Mouse (Mus musculus) MEL-GATA-1-ER (cell line): ENCODE results near the gene Clasp1.

ENCODE experiments used
- DNase-seq: peaks from one replicate; pipeline ENCODE4 v3.0.0-alpha.2; 2012; ENCODE audit warnings: low read depth; ENCODE audit errors: extremely low read depth

Clasp1 gene

GRCm38 (mm10) chr1:118492811-118493210 lies 104.0 kb downstream of the Clasp1 start:
- no peak for DNase-seq

DNA sequence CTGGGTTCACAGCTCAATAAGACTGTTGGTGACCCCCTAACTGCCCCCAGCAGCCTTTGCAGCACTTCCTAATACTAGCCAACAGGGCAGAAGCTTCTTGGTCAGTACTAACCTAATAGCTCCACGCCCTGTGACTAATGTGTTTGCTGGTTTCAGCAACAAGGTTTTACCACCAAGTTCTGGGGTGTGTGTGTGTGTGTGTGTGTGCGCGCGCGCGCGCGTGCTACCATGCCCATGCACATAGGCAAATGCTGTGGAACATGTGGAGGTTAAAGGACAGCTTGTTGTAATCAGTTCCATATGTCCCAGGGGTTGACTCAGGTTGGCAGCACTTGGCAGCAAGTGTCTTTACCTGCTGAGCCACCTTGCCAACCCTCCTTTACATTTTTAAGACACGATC lies 105.7 kb downstream of the Clasp1 start:
- no peak for DNase-seq

DNA sequence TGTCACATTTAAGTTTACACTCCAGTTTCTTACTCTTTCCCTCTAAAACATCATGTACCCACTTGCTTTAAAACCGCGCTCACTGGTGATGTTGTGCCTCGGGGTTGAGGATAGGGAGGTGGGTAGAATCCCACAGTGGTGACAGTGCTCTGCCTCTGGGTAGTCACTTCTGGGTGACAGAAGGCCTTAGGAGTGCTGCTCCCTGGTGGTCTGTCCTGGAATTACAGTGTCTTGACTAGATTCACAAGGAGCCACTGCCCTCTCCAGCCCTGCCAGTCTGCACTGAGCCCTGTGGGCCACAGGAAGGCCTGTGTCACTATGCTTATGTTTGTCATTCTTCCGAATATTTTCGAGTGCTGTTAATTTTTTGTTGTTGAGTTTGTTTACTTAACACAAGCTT lies 109.5 kb downstream of the Clasp1 start:
- DNase-seq, result peak; percentile 57

GRCm38 (mm10) chr1:118500606-118501005 lies 111.7 kb downstream of the Clasp1 start:
- no peak for DNase-seq

GRCm38 (mm10) chr1:118501691-118502090 lies 112.8 kb downstream of the Clasp1 start:
- DNase-seq, result no peak

- no peak for DNase-seq
These were observed 116.9 kb downstream of the Clasp1 start for GRCm38 (mm10) chr1:118505746-118506145.

DNA sequence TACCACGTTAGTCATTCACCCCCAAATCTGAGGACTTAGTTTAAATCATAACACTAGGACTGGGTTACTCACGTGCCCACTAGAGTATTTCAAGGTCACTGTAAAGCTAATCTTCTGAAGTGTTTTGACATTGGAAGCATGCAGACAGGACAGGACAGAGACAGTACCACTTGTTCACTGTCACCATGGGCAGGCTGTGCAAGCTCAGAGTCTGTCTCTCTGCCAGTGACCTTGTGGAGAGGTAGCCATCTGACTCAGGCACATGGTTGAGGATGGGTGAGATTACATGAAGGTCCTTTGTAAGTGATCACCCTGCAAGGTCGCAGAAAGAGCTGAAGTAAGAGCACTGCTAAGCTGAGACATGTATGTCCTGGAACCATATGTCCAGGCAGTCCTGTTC lies 122.1 kb downstream of the Clasp1 start:
- DNase-seq, result no peak

- no peak for DNase-seq
These were observed 123.1 kb downstream of the Clasp1 start for GRCm38 (mm10) chr1:118511738-118512530.

- no peak for DNase-seq
These were observed 127.4 kb downstream of the Clasp1 start for GRCm38 (mm10) chr1:118516256-118516655.

DNA sequence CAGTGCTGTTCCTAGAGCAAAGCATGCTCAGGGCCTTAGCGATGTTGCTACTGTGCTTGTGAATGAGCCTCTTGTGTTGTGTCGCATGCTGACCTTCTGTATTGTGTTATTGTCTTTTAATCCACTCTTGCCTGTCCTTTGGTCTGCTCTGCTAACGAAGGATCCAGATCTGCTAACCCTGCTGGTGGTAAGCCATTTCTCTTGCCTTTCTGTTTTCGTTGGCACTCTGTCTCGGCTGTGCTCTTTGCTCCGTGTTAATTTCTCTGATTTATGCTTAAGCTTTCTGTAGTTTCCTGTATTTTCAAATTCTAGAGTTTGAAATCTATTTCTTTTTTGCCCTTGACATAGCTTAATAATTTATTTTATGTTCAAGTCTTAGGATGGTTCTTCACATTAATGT lies 134.3 kb downstream of the Clasp1 start:
- no peak for DNase-seq

GRCm38 (mm10) chr1:118525336-118525735 lies 136.5 kb downstream of the Clasp1 start:
- DNase-seq, result no peak

- peak; percentile 12 for DNase-seq
These were observed 140.4 kb downstream of the Clasp1 start for GRCm38 (mm10) chr1:118529213-118529612.

DNA sequence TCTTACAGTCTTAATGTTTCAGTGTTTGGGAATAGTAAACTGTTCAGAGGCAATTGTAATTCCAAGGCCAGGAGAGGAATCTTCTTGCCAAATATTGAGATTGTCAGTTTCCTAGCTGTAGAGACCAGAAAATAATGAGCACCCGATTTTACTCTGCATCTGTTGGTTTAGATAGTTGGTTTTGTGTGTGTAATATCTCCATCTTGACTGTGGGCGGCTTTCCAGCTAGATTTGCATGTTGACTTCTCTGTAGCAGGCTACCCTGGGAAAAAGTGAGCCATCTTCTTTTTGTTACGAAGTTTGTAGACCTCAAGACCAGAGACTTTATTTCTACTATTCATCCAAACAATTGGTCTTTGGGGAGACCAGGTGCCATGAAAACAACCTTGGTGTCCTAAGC lies 142.4 kb downstream of the Clasp1 start:
- DNase-seq, result no peak

GRCm38 (mm10) chr1:118536021-118536420 lies 147.2 kb downstream of the Clasp1 start:
- no peak for DNase-seq

DNA sequence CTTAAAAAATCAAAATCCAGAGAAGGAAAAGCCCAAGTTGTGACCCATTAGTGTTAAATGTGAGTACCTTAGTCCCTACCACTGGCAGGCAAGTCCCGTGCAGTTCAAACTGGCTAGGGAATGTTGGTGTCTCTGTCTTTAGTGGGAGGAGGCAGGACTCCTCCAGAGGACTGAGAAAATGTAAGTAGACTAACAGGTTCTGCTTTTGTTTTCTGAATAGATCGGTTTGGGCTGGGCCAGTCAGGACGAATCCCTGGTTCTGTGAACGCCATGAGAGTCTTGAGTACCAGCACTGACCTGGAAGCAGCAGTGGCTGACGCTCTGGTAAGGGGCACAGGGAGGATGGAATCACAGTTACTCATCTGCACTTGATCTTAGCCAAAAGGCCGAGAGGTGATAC lies 150.2 kb downstream of the Clasp1 start:
- no peak for DNase-seq

GRCm38 (mm10) chr1:118542880-118543279 lies 154.0 kb downstream of the Clasp1 start:
- no peak for DNase-seq

DNA sequence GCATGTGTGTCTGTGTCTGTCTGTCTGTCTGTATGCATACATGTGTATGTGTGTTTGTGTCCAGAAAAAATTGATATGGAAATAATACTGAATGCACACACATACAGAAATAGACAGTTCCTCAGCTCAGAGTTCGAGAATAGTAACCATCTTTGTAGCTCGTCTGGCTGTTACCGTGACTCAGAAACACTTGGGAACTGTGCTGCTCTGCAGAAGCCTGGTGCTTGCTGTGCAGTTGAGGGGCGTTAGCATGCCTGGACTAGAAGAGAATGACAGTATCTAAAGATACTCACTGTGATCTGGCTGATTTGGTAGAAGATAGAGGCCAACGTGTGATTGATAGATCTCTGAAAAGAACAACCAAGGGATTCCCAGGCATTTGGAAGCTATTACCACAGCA lies 159.9 kb downstream of the Clasp1 start:
- no peak for DNase-seq

DNA sequence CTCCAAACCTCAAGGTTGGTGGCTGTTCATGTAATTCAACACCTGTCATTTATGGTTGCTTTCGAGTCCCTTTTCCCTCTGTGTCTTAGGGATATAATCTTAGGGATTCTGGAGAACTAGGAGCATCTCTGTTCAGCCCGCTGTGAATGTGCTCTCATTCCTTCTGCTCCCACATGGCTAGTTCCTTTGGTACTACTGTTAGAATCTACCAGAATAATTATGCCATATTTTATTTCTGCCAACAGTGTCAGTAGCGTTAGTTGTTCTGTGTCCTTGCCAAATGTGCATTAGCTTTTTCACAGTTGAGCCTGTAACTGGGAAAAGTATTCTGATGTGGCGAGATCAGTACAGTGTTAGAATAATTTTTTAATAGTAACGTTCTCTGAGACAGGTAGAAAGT lies 162.3 kb downstream of the Clasp1 start:
- no peak for DNase-seq

DNA sequence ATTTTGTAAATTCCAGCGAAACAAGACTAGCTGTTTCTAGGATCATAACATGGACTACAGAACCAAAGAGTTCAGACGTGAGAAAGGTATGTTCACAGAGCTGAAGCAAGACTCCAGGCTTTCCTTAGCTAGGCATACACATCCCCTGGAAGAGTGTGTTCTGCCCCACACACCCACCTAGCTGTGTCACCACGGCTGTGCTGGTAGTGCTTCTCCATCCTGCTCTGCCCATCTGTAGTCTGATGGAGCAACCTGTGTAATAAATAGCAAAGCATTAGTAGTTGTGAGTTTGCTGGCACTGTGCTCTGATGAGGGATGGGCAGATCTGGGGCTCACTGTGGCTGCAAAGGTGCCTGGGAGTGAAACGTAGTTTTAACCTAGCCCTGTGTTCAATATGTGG lies 163.2 kb downstream of the Clasp1 start:
- no peak for DNase-seq

GRCm38 (mm10) chr1:118553045-118553444 lies 164.2 kb downstream of the Clasp1 start:
- peak; percentile 58 for DNase-seq

GRCm38 (mm10) chr1:118553451-118553850 lies 164.6 kb downstream of the Clasp1 start:
- DNase-seq, result no peak

- no peak for DNase-seq
These were observed 166.1 kb downstream of the Clasp1 start for GRCm38 (mm10) chr1:118554961-118555360.

DNA sequence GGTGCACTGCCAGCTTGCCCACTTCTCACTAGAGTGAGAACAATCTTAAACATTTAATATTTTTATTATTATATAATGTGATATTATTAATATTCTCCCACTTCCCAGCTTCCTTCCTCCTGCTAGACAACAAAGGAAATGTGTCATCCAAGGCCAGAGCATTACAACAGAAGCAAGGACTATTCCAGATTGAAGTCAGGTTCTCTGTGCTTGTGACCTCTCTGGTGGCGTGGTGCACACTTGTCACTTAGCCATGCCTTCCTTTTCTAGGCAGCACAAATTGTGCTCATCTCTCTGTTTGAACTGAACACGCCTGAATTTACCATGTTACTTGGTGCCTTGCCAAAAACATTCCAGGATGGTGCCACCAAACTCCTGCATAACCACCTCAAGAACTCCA lies 170.9 kb downstream of the Clasp1 start:
- DNase-seq, result no peak

GRCm38 (mm10) chr1:118564561-118564960 lies 175.7 kb downstream of the Clasp1 start:
- no peak for DNase-seq
